Mouse (Mus musculus) neural tube, embryonic 14.5 days (tissue): ENCODE results near the gene Aldh6a1. TPM values are rescaled to one million over a fixed set of nuclear protein-coding genes. Genes with fewer than 3 reads are reported as not detected.

Source experiments
- polyA plus RNA-seq: library from polyadenylated mRNA; unstranded; fragments of >200 nt; fragmentation: Nextera tagmentation; extraction: Ambion mirVana; gene quantifications from 2 replicates; pipeline ENCODE4 v1.2.1, GENCODE M21; 2014

The Aldh6a1 gene
- polyA plus RNA-seq, 1 experiment from 2014 or later = 41.7 TPM

Other genes with a start within 250 kb of the Aldh6a1 start
- 4.2 and 4.5 TPM in 2 replicates for gene Elmsan1, start 232.1 kb downstream of the Aldh6a1 start, polyA plus RNA-seq
- 14.1 and 16.8 TPM in 2 replicates for gene Ptgr2, start 165.8 kb downstream of the Aldh6a1 start, polyA plus RNA-seq
- 68.0 and 76.9 TPM in 2 replicates for gene Zfp410, start 134.2 kb downstream of the Aldh6a1 start, polyA plus RNA-seq
- gene Coq6, start 89.3 kb downstream of the Aldh6a1 start, polyA plus RNA-seq = 48.4 and 50.9 TPM in 2 replicates
- 16.2 and 19.9 TPM in 2 replicates for gene Fam161b, start 89.2 kb downstream of the Aldh6a1 start, polyA plus RNA-seq
- gene Entpd5, start 42.0 kb downstream of the Aldh6a1 start, polyA plus RNA-seq = 13.0 and 14.2 TPM in 2 replicates
- gene Bbof1, start 41.9 kb downstream of the Aldh6a1 start, polyA plus RNA-seq = 4.0 and 5.2 TPM in 2 replicates
- 22.7 and 25.4 TPM in 2 replicates for gene Rnf113a2, start 33.8 kb downstream of the Aldh6a1 start, polyA plus RNA-seq
- gene Lin52, start 418 bp upstream of the Aldh6a1 start, polyA plus RNA-seq = 30.8 and 35.0 TPM in 2 replicates
- 7.2 and 8.0 TPM in 2 replicates for gene Vsx2, start 118.8 kb upstream of the Aldh6a1 start, polyA plus RNA-seq
- gene Abcd4, start 166.4 kb upstream of the Aldh6a1 start, polyA plus RNA-seq = 11.2 and 13.1 TPM in 2 replicates
- gene Vrtn, start 190.0 kb upstream of the Aldh6a1 start, polyA plus RNA-seq = not detected in 2 replicates
- gene Syndig1l, start 247.8 kb upstream of the Aldh6a1 start, polyA plus RNA-seq = 8.0 and 11.2 TPM in 2 replicates